Mouse (Mus musculus): Measurements from ENCODE around the gene Prrg2. TPM values are rescaled to one million over a fixed set of nuclear protein-coding genes. Genes with fewer than 3 reads are reported as not detected.
"Not testable (repeated sequence)": the region's sequence is repeated elsewhere in the genome, so short reads cannot be mapped to it uniquely, and the experiment has no call there.

The Prrg2 gene
- polyA plus RNA-seq, 1 experiment from 2014 or later: 14.5 TPM

DNA sequence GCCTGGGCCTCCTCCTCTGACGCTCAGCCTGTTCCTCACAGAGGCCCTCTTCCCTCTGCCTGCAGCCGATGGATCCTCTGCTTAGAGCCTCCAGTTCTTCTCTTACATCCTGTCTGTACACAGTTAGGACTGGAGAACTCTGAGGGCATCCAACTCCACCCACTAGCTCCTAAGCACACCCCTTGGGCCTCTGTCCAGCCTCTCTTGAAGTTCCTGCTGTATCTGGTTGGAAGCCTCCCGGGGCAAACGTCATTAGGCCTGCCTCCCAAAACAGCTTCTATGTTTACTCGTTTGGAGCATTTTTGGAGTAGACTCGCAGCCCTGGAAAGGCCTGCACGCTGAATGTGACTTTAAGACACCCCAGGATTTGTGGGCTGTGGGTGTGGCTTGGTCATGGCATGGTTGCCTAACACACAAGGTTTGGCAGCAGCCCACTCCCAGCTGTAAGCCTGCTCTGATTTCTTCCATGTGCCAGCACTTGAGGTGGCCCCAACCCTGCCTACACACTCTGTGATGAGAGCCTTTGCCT, 41.2 kb upstream of the Prrg2 start, which contains the start of gene Fcgrt:
Gene Fcgrt, minus strand, starts transcription at position 200 of the 529 bp plus-strand sequence.
- Histone ChIP-seq H3K36me3 (ENCODE audit: control insufficient read depth, insufficient read depth, low read length) (no peaks in the 10 kb centered on the region), H3K4me1 (ENCODE audit: control insufficient read depth in 2 of 2, insufficient read depth in 2 of 2, low read length in 2 of 2) (peaks cover 8 to 12% of the 10 kb centered on the region in 2 experiments), H3K27ac (replicated peaks in 1 of 2; ENCODE audit: control insufficient read depth in 1 of 2, insufficient read depth in 1 of 2, low read depth in 2 of 2, low read length in 2 of 2) (peak within 1 kb of the TSS; percentile 83 to 90), H3K27me3 (ENCODE audit: control insufficient read depth, insufficient read depth, low read length) (no peaks in the 10 kb centered on the region), H3K9me3 (ENCODE audit: control insufficient read depth, low read length) (no peaks in the 10 kb centered on the region), H3K4me3 (ENCODE audit: control insufficient read depth in 1 of 2, insufficient read depth in 1 of 2, low read depth in 1 of 2, low read length in 2 of 2) (peak within 1 kb of the TSS; percentile 30 to 49), H3K9ac (ENCODE audit: low read length) (peak within 1 kb of the TSS; percentile 72), H3K4me2 (ENCODE audit: low read length) (peak within 1 kb of the TSS; percentile 61)
- ATAC-seq (ENCODE audit: insufficient number of reproducible peaks, insufficient read depth, low FRiP score, low read depth): peak; percentile 92
- WGBS: 36% methylated on average over 7 of the region's 7 CpGs

DNA sequence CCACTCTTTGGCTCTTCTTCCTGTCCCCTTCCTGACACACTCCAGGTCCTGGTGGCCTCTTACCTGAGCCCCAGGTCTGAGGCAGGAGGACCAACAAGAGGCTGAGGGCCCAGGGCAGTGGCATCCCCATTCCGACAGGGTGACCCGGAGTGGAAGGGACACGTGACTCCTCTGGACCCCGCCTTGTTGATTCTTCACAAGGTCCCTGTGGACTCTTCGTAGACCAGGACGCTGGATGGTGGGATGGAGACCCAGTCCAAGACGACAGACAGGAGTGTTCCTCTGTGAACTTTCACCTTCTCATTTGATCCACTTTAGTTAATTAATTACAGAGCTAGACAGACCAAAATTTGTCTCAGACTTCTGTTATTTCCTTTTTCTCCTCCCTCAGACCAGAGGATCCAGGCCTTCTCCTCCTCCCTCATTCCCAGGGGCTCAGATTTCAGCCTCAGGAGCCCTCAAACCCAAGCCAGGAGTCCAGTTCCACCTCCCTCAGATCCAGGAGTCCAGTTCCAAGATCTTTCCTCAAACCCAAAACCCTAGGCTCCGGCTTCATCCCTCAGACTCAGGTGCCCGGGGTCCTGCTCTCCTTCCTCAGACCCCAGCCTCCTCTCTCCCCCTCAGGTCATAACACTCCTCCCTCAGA, 40.6 kb upstream of the Prrg2 start:
- Histone ChIP-seq H3K4me3 (ENCODE audit: control insufficient read depth in 1 of 2, insufficient read depth in 1 of 2, low read depth in 1 of 2, low read length in 2 of 2) (peak overlapping the region; percentile 30 to 49), H3K9me3 (ENCODE audit: control insufficient read depth, low read length) (no peaks in the 10 kb centered on the region), H3K4me1 (ENCODE audit: control insufficient read depth in 2 of 2, insufficient read depth in 2 of 2, low read length in 2 of 2) (peaks cover 8 to 12% of the 10 kb centered on the region in 2 experiments), H3K27ac (replicated peaks in 1 of 2; ENCODE audit: control insufficient read depth in 1 of 2, insufficient read depth in 1 of 2, low read depth in 2 of 2, low read length in 2 of 2) (peak overlapping the region; percentile 83 to 90), H3K36me3 (ENCODE audit: control insufficient read depth, insufficient read depth, low read length) (no peaks in the 10 kb centered on the region), H3K4me2 (ENCODE audit: low read length) (peak overlapping the region; percentile 61), H3K9ac (ENCODE audit: low read length) (peak overlapping the region; percentile 72), H3K27me3 (ENCODE audit: control insufficient read depth, insufficient read depth, low read length) (no peaks in the 10 kb centered on the region)
- ATAC-seq (ENCODE audit: insufficient number of reproducible peaks, insufficient read depth, low FRiP score, low read depth): no peak
- WGBS: 74% methylated on average over 9 of the region's 9 CpGs

DNA sequence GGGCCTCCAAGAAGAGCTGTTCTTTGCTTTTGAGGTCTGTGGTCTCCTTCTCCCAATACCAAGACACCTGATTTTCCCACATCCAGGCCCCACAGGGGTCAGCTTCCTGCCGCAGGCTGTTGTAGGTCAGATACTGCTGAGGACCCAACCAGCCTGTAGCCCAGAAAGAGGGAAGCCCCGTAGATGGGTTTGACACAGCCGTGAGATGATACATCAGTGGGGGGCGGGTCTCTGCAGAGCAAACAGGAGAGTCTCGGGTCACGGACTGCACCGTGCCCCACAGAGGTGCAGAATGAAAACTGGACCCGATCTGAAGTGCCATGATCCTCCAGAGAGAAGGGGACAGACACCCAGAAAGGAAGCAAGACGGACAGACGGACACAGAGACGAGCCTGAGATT, 40.0 kb upstream of the Prrg2 start:
- no peaks in the 10 kb centered on the region for H3K27me3 ChIP-seq (ENCODE audit: control insufficient read depth, insufficient read depth, low read length)
- ATAC-seq (ENCODE audit: insufficient number of reproducible peaks, insufficient read depth, low FRiP score, low read depth): no peak
- 83% methylated on average over 11 of the region's 11 CpGs for WGBS
- H3K36me3 ChIP-seq (ENCODE audit: control insufficient read depth, insufficient read depth, low read length): no peaks in the 10 kb centered on the region
- no peaks in the 10 kb centered on the region for H3K9me3 ChIP-seq (ENCODE audit: control insufficient read depth, low read length)
- peak overlapping the region; percentile 72; the same call in 1 of the 2 replicates for H3K9ac ChIP-seq (ENCODE audit: low read length)
- peaks cover 8 to 12% of the 10 kb centered on the region in 2 experiments for H3K4me1 ChIP-seq (ENCODE audit: control insufficient read depth in 2 of 2, insufficient read depth in 2 of 2, low read length in 2 of 2)
- H3K4me2 ChIP-seq (ENCODE audit: low read length): peak overlapping the region; percentile 61
- H3K4me3 ChIP-seq (ENCODE audit: control insufficient read depth in 1 of 2, insufficient read depth in 1 of 2, low read depth in 1 of 2, low read length in 2 of 2): no peak overlapping the region
- no peak overlapping the region for H3K27ac ChIP-seq (replicated peaks in 1 of 2; ENCODE audit: control insufficient read depth in 1 of 2, insufficient read depth in 1 of 2, low read depth in 2 of 2, low read length in 2 of 2)

DNA sequence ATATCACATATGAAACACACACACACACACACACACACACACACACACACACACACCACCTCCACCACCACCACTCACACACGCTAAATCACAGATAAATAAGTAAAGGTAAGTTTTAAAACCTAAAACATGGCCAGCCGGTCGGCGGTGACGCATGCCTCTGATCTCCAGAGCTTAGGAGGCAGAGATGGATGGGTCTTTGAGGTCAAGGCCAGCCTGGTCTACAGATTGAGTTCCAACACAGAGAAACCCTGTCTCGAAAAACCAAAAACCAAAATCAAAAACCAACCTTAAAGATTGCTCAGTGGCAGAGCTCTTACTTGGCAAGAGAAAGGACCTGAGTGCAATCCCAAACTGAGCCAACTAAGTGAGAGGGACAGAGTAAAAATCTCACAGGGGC, 37.6 kb upstream of the Prrg2 start:
- Histone ChIP-seq H3K4me2 (ENCODE audit: low read length) (no peak overlapping the region), H3K4me3 (ENCODE audit: control insufficient read depth in 1 of 2, insufficient read depth in 1 of 2, low read depth in 1 of 2, low read length in 2 of 2) (no peak overlapping the region), H3K9me3 (ENCODE audit: control insufficient read depth, low read length) (no peaks in the 10 kb centered on the region), H3K27ac (replicated peaks in 1 of 2; ENCODE audit: control insufficient read depth in 1 of 2, insufficient read depth in 1 of 2, low read depth in 2 of 2, low read length in 2 of 2) (no peak overlapping the region), H3K4me1 (ENCODE audit: control insufficient read depth in 2 of 2, insufficient read depth in 2 of 2, low read length in 2 of 2) (peaks cover 8 to 12% of the 10 kb centered on the region in 2 experiments), H3K27me3 (ENCODE audit: control insufficient read depth, insufficient read depth, low read length) (no peaks in the 10 kb centered on the region), H3K9ac (ENCODE audit: low read length) (no peak overlapping the region), H3K36me3 (ENCODE audit: control insufficient read depth, insufficient read depth, low read length) (no peaks in the 10 kb centered on the region)
- ATAC-seq (ENCODE audit: insufficient number of reproducible peaks, insufficient read depth, low FRiP score, low read depth): no peak
- 91% methylated on average over 6 of the region's 6 CpGs for WGBS

DNA sequence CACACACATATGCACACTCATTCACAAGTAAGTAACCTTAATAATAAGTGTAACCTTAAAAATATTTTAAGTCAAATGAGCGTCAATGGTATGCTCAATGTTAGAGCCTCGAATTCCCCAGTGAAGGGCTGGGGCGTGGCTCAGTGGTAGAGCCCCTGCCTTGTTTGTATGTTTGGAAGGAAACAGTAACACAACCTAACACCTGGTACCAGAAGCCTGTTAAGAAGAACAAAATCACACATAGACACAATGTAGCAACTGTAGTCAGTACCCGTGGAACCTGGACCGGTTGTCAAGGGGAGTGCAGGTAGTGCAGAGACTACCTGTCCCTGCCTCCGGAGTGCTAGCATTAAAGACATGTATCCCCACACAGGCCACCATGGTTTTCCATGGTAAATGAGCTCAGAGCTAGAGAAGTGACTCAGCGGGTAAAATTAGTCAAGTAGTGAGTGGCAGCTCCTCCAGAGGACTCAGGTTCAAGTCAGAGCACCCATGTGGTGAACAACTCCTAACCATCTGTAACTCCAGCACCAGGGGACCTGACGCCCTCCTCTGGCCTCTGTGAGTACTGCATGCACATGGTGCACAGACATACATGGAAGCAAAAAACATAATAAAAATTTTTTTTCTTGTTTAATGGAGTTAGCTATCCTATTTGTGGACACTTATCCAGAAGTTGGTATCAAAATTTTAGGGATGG, 36.2 kb upstream of the Prrg2 start:
- H3K27ac ChIP-seq (replicated peaks in 1 of 2; ENCODE audit: control insufficient read depth in 1 of 2, insufficient read depth in 1 of 2, low read depth in 2 of 2, low read length in 2 of 2): no peak overlapping the region
- H3K9me3 ChIP-seq (ENCODE audit: control insufficient read depth, low read length): no peaks in the 10 kb centered on the region
- no peaks in the 10 kb centered on the region for H3K27me3 ChIP-seq (ENCODE audit: control insufficient read depth, insufficient read depth, low read length)
- H3K4me1 ChIP-seq (ENCODE audit: control insufficient read depth in 2 of 2, insufficient read depth in 2 of 2, low read length in 2 of 2): peaks cover 1 to 5% of the 10 kb centered on the region in 2 experiments; a peak in 3 of 4 replicates
- no peak overlapping the region for H3K9ac ChIP-seq (ENCODE audit: low read length)
- H3K4me2 ChIP-seq (ENCODE audit: low read length): no peak overlapping the region
- H3K36me3 ChIP-seq (ENCODE audit: control insufficient read depth, insufficient read depth, low read length): no peaks in the 10 kb centered on the region
- H3K4me3 ChIP-seq (ENCODE audit: control insufficient read depth in 1 of 2, insufficient read depth in 1 of 2, low read depth in 1 of 2, low read length in 2 of 2): no peak overlapping the region
- ATAC-seq (ENCODE audit: insufficient number of reproducible peaks, insufficient read depth, low FRiP score, low read depth): no peak
- WGBS: 86% methylated on average over 8 of the region's 8 CpGs

DNA sequence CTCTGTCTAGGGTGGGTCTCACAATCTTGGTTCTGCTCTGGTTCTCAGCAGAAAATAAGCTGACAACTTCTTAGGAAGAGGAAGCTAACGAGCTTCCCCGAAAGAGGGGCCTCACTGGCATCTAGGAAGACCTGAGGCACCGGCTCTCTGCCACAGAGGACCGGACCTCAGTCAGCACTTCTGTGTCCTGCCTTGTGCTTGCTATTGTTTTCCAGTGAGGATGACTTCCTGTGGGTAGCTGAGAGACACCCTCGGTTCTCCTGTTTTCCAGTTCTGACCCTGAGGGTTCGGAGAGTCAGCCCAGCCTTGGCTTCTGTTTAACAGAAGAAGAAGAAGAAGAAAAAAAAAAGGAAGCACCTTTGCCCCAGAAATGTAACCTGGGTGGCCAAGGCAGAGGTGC, 35.0 kb upstream of the Prrg2 start:
- 49% methylated on average over 6 of the region's 6 CpGs for WGBS

DNA sequence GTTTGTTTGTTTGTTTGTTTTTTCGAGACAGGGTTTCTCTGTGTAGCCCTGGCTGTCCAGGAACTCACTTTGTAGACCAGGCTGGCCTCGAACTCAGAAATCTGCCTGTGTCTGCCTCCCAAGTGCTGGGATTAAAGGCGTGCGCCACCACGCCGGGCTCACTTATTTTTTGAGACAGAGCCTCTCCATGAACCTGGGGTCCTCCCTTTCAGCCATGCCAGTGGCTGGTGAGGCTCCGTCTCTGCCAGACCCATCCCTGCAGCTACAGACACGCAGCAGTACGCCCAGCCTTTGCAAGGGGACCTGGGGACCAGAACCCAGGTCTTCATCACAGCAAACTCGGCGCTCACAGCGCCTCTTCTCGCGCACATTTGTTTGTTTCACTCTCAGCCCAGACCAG, 33.5 kb upstream of the Prrg2 start:
- ATAC-seq (ENCODE audit: insufficient number of reproducible peaks, insufficient read depth, low FRiP score, low read depth); H3K9ac ChIP-seq (ENCODE audit: low read length); H3K27me3 ChIP-seq (ENCODE audit: control insufficient read depth, insufficient read depth, low read length); H3K4me2 ChIP-seq (ENCODE audit: low read length); H3K4me3 ChIP-seq (ENCODE audit: control insufficient read depth in 1 of 2, insufficient read depth in 1 of 2, low read depth in 1 of 2, low read length in 2 of 2); H3K4me1 ChIP-seq (ENCODE audit: control insufficient read depth in 2 of 2, insufficient read depth in 2 of 2, low read length in 2 of 2); H3K36me3 ChIP-seq (ENCODE audit: control insufficient read depth, insufficient read depth, low read length); H3K9me3 ChIP-seq (ENCODE audit: control insufficient read depth, low read length); H3K27ac ChIP-seq (replicated peaks in 1 of 2; ENCODE audit: control insufficient read depth in 1 of 2, insufficient read depth in 1 of 2, low read depth in 2 of 2, low read length in 2 of 2): not testable (repeated sequence)
- 90% methylated on average over 14 of the region's 14 CpGs for WGBS

More for the DNA sequence above, 35.0 kb upstream of the Prrg2 start:
- Histone ChIP-seq H3K9ac (ENCODE audit: low read length) (no peak overlapping the region), H3K9me3 (ENCODE audit: control insufficient read depth, low read length) (no peaks in the 10 kb centered on the region), H3K27ac (replicated peaks in 1 of 2; ENCODE audit: control insufficient read depth in 1 of 2, insufficient read depth in 1 of 2, low read depth in 2 of 2, low read length in 2 of 2) (no peak overlapping the region), H3K4me1 (ENCODE audit: control insufficient read depth in 2 of 2, insufficient read depth in 2 of 2, low read length in 2 of 2) (peaks cover 0 to 3% of the 10 kb centered on the region in 2 experiments; a peak in 1 of 4 replicates), H3K27me3 (ENCODE audit: control insufficient read depth, insufficient read depth, low read length) (no peaks in the 10 kb centered on the region), H3K36me3 (ENCODE audit: control insufficient read depth, insufficient read depth, low read length) (no peaks in the 10 kb centered on the region), H3K4me3 (ENCODE audit: control insufficient read depth in 1 of 2, insufficient read depth in 1 of 2, low read depth in 1 of 2, low read length in 2 of 2) (no peak overlapping the region), H3K4me2 (ENCODE audit: low read length) (no peak overlapping the region)
- ATAC-seq (ENCODE audit: insufficient number of reproducible peaks, insufficient read depth, low FRiP score, low read depth): no peak
